Mouse (Mus musculus): ENCODE measurements at regions not wholly inside any gene's neighbourhood (a gene's known extent, or its start where the extent isn't known, plus 50 kb on each side); places are given as distances from the start of the nearest gene placed in this dataset.

GRCm38 (mm10) chr16:95831566-95832345 lies 129.9 kb downstream of the Ets2 start:
- WGBS = 57% methylated on average over 11 of the region's 11 CpGs
- no peak; the same call in 1 of the 2 replicates for ATAC-seq (ENCODE audit: low FRiP score, low TSS enrichment)
- Histone ChIP-seq H3K9me3 (ENCODE audit: control insufficient read depth, low read length) (no peaks in the 10 kb centered on the region), H3K4me1 (ENCODE audit: control insufficient read depth, insufficient read depth, low read length) (peaks cover 12% of the 10 kb centered on the region; the same call in 1 of the 2 replicates), H3K36me3 (ENCODE audit: control insufficient read depth, insufficient read depth, low read length) (no peaks in the 10 kb centered on the region), H3K27ac (replicated peaks; ENCODE audit: low read depth, low read length) (peak overlapping the region; percentile 62), H3K4me3 (replicated peaks; ENCODE audit: low read depth, low read length) (no peak overlapping the region), H3K9ac (replicated peaks; ENCODE audit: low read length) (no peak overlapping the region), H3K27me3 (ENCODE audit: control insufficient read depth, insufficient read depth, low read length) (no peaks in the 10 kb centered on the region), H3K4me2 (ENCODE audit: low read length) (no peak overlapping the region)
- DNase-seq = peak; percentile 72

DNA sequence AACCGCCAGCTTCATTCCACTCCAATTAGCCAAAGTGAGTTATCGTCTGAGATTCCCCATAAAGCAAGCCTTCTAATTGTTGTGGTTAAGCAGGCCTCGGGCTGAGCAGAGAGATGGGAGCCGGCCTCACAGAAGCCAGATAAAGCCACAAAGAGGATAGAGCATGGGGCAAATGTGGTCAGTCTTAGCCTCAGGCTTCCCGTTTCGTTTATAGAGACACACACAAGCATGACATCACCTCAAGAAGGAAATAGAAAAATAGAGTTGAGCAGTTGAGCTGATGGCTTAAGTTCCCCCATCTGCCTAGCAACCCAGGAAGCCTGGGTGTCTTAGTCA lies 125.5 kb downstream of the Ets2 start:
- H3K4me2 ChIP-seq (ENCODE audit: low read length) = no peak overlapping the region
- no peak overlapping the region for H3K4me3 ChIP-seq (replicated peaks; ENCODE audit: low read depth, low read length)
- H3K27me3 ChIP-seq (ENCODE audit: control insufficient read depth, insufficient read depth, low read length) = no peaks in the 10 kb centered on the region
- H3K9me3 ChIP-seq (ENCODE audit: control insufficient read depth, low read length) = no peaks in the 10 kb centered on the region
- DNase-seq = no peak
- H3K9ac ChIP-seq (replicated peaks; ENCODE audit: low read length) = no peak overlapping the region
- 83% methylated on average over 6 of the region's 6 CpGs for WGBS
- peaks cover 21% of the 10 kb centered on the region for H3K4me1 ChIP-seq (ENCODE audit: control insufficient read depth, insufficient read depth, low read length)
- no peak for ATAC-seq (ENCODE audit: low FRiP score, low TSS enrichment)
- no peaks in the 10 kb centered on the region for H3K36me3 ChIP-seq (ENCODE audit: control insufficient read depth, insufficient read depth, low read length)
- no peak overlapping the region for H3K27ac ChIP-seq (replicated peaks; ENCODE audit: low read depth, low read length)

- ATAC-seq (ENCODE audit: low FRiP score, low TSS enrichment) = no peak
- no peak for DNase-seq
- Histone ChIP-seq H3K27me3 (ENCODE audit: control insufficient read depth, insufficient read depth, low read length) (no peaks in the 10 kb centered on the region), H3K4me1 (ENCODE audit: control insufficient read depth, insufficient read depth, low read length) (peaks cover 16% of the 10 kb centered on the region), H3K9ac (replicated peaks; ENCODE audit: low read length) (no peak overlapping the region), H3K36me3 (ENCODE audit: control insufficient read depth, insufficient read depth, low read length) (no peaks in the 10 kb centered on the region), H3K9me3 (ENCODE audit: control insufficient read depth, low read length) (no peaks in the 10 kb centered on the region), H3K4me2 (ENCODE audit: low read length) (no peak overlapping the region), H3K27ac (replicated peaks; ENCODE audit: low read depth, low read length) (no peak overlapping the region), H3K4me3 (replicated peaks; ENCODE audit: low read depth, low read length) (no peak overlapping the region)
- 92% methylated on average over 5 of the region's 5 CpGs for WGBS
Measured at GRCm38 (mm10) chr16:95826681-95827401, 125.0 kb downstream of the Ets2 start.

GRCm38 (mm10) chr16:95825723-95826122 lies 123.8 kb downstream of the Ets2 start:
- H3K9me3 ChIP-seq (ENCODE audit: control insufficient read depth, low read length) = no peaks in the 10 kb centered on the region
- no peak overlapping the region for H3K4me3 ChIP-seq (replicated peaks; ENCODE audit: low read depth, low read length)
- H3K4me2 ChIP-seq (ENCODE audit: low read length) = no peak overlapping the region
- H3K27ac ChIP-seq (replicated peaks; ENCODE audit: low read depth, low read length) = no peak overlapping the region
- H3K27me3 ChIP-seq (ENCODE audit: control insufficient read depth, insufficient read depth, low read length) = no peaks in the 10 kb centered on the region
- DNase-seq (peak; percentile 72), ATAC-seq (ENCODE audit: low FRiP score, low TSS enrichment) (no peak)
- WGBS = 46% methylated on average over 5 of the region's 5 CpGs
- H3K4me1 ChIP-seq (ENCODE audit: control insufficient read depth, insufficient read depth, low read length) = peaks cover 10% of the 10 kb centered on the region; the same call in 1 of the 2 replicates
- no peak overlapping the region for H3K9ac ChIP-seq (replicated peaks; ENCODE audit: low read length)
- no peaks in the 10 kb centered on the region for H3K36me3 ChIP-seq (ENCODE audit: control insufficient read depth, insufficient read depth, low read length)

DNA sequence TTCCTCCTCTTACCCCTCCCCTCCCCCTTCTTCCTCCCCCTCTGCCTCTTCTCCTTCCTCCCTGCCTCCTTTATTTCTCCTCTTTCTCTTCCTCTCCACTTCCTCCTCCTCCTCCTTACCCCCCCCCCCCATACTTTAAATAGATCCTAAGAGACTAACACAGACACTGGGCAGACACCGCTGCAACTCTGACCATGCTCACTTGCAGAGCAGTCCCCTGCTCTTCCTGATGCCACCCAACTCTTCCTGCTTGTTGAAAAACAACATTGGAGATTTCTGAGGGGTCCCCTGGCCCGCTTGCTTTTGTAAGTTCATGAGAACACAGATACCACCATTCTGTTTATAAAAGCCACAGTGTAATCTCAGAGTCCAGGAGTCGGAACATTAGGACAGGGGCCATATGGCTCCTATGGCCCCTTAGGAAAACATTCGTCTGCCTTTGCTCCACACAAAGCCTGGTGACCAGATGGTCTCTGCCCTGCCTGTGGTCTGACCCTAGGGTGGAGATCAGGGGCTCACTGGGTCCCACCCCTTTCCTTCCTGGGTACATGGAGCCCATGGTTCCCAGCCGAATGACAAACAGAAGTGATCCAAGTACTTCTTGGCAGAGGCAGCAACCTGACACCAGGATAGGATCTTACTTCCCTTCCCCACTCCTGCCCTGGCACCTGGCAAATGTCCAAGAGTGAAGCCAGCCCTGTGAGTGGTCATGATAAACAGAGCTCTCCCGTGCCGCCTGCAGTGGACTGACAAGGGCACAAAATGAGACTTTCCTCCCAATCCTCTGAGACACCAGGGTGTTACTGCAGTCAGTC lies 123.1 kb downstream of the Ets2 start:
- H3K9me3 ChIP-seq (ENCODE audit: control insufficient read depth, low read length) = no peaks in the 10 kb centered on the region
- no peak overlapping the region for H3K9ac ChIP-seq (replicated peaks; ENCODE audit: low read length)

GRCm38 (mm10) chr16:95823803-95824202 lies 121.9 kb downstream of the Ets2 start:
- no peak overlapping the region for H3K9ac ChIP-seq (replicated peaks; ENCODE audit: low read length)

More for the DNA sequence above, 123.1 kb downstream of the Ets2 start:
- peak; percentile 52 for DNase-seq
- 40% methylated on average over 7 of the region's 7 CpGs for WGBS
- H3K36me3 ChIP-seq (ENCODE audit: control insufficient read depth, insufficient read depth, low read length) = no peaks in the 10 kb centered on the region
- ATAC-seq (ENCODE audit: low FRiP score, low TSS enrichment) = peak; percentile 37; the same call in 1 of the 2 replicates
- peaks cover 10% of the 10 kb centered on the region; the same call in 1 of the 2 replicates for H3K4me1 ChIP-seq (ENCODE audit: control insufficient read depth, insufficient read depth, low read length)
- H3K27ac ChIP-seq (replicated peaks; ENCODE audit: low read depth, low read length) = no peak overlapping the region
- H3K4me2 ChIP-seq (ENCODE audit: low read length) = no peak overlapping the region
- no peaks in the 10 kb centered on the region for H3K27me3 ChIP-seq (ENCODE audit: control insufficient read depth, insufficient read depth, low read length)
- H3K4me3 ChIP-seq (replicated peaks; ENCODE audit: low read depth, low read length) = no peak overlapping the region

DNA sequence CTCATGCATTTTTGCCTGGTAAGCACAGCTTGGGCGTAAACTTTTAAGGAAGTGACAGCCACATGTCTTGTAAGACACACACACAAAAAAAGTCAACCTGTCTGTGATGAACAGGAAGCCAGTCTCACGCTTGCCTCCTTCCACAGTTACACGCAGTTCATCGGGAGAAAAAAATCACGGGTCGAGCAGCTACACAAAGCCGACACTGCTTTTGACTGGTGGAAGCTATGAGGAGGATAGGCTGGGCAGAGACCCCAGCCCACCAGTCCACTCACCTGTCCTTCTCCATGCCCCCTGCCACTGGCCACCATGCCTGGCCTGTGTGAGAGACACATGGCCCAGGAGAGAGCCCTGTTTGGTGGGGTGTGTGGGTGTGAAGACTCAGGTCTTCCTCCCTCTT lies 119.2 kb downstream of the Ets2 start:
- Histone ChIP-seq H3K36me3 (ENCODE audit: control insufficient read depth, insufficient read depth, low read length) (no peaks in the 10 kb centered on the region), H3K4me1 (ENCODE audit: control insufficient read depth, insufficient read depth, low read length) (peaks cover 10% of the 10 kb centered on the region; the same call in 1 of the 2 replicates), H3K27ac (replicated peaks; ENCODE audit: low read depth, low read length) (no peak overlapping the region), H3K9ac (replicated peaks; ENCODE audit: low read length) (no peak overlapping the region), H3K27me3 (ENCODE audit: control insufficient read depth, insufficient read depth, low read length) (no peaks in the 10 kb centered on the region), H3K4me3 (replicated peaks; ENCODE audit: low read depth, low read length) (no peak overlapping the region), H3K4me2 (ENCODE audit: low read length) (no peak overlapping the region), H3K9me3 (ENCODE audit: control insufficient read depth, low read length) (no peaks in the 10 kb centered on the region)
- ATAC-seq (ENCODE audit: low FRiP score, low TSS enrichment) = no peak
- 91% methylated on average over 7 of the region's 7 CpGs for WGBS
- DNase-seq = no peak

More at GRCm38 (mm10) chr16:95823803-95824202, 121.9 kb downstream of the Ets2 start:
- Histone ChIP-seq H3K9me3 (ENCODE audit: control insufficient read depth, low read length) (no peaks in the 10 kb centered on the region), H3K27ac (replicated peaks; ENCODE audit: low read depth, low read length) (no peak overlapping the region), H3K27me3 (ENCODE audit: control insufficient read depth, insufficient read depth, low read length) (no peaks in the 10 kb centered on the region), H3K4me2 (ENCODE audit: low read length) (no peak overlapping the region), H3K4me1 (ENCODE audit: control insufficient read depth, insufficient read depth, low read length) (peaks cover 10% of the 10 kb centered on the region; the same call in 1 of the 2 replicates), H3K4me3 (replicated peaks; ENCODE audit: low read depth, low read length) (no peak overlapping the region), H3K36me3 (ENCODE audit: control insufficient read depth, insufficient read depth, low read length) (no peaks in the 10 kb centered on the region)
- no peak for ATAC-seq (ENCODE audit: low FRiP score, low TSS enrichment)
- WGBS = 71% methylated on average over 6 of the region's 6 CpGs
- no peak for DNase-seq

DNA sequence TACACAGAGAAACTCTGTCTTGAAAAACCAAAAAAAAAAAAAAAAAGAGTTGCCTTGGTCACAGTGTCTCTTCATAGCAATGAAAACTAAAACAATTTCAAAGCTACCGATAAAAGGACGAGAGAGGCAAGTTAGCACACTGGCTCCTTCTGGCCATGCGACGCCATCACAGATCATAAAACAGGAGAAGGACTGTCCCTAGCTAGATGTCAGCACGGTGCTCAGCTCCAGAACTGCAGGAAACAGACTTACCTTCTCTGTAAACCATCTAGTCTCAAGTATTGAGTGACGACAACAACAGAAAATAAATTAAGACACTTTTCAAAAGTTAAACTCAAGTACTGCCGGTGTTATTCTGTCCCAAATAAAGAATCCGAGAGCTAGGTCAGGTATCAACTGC lies 118.7 kb downstream of the Ets2 start:
- DNase-seq (no peak), ATAC-seq (ENCODE audit: low FRiP score, low TSS enrichment) (no peak)
- no peak overlapping the region for H3K27ac ChIP-seq (replicated peaks; ENCODE audit: low read depth, low read length)
- no peak overlapping the region for H3K9ac ChIP-seq (replicated peaks; ENCODE audit: low read length)
- no peaks in the 10 kb centered on the region for H3K9me3 ChIP-seq (ENCODE audit: control insufficient read depth, low read length)
- WGBS = 90% methylated on average over 8 of the region's 8 CpGs
- H3K4me1 ChIP-seq (ENCODE audit: control insufficient read depth, insufficient read depth, low read length) = peaks cover 8% of the 10 kb centered on the region; the same call in 1 of the 2 replicates
- H3K36me3 ChIP-seq (ENCODE audit: control insufficient read depth, insufficient read depth, low read length) = no peaks in the 10 kb centered on the region
- H3K27me3 ChIP-seq (ENCODE audit: control insufficient read depth, insufficient read depth, low read length) = no peaks in the 10 kb centered on the region
- H3K4me2 ChIP-seq (ENCODE audit: low read length) = no peak overlapping the region
- H3K4me3 ChIP-seq (replicated peaks; ENCODE audit: low read depth, low read length) = no peak overlapping the region
